Mouse (Mus musculus) spleen, adult 12 weeks (tissue): Measurements from ENCODE around the gene Pten.

Source experiments
- DNase-seq: peaks from one replicate; pipeline ENCODE4 v3.0.0; 2022; ENCODE audit warnings: low spot score

Pten gene

DNA sequence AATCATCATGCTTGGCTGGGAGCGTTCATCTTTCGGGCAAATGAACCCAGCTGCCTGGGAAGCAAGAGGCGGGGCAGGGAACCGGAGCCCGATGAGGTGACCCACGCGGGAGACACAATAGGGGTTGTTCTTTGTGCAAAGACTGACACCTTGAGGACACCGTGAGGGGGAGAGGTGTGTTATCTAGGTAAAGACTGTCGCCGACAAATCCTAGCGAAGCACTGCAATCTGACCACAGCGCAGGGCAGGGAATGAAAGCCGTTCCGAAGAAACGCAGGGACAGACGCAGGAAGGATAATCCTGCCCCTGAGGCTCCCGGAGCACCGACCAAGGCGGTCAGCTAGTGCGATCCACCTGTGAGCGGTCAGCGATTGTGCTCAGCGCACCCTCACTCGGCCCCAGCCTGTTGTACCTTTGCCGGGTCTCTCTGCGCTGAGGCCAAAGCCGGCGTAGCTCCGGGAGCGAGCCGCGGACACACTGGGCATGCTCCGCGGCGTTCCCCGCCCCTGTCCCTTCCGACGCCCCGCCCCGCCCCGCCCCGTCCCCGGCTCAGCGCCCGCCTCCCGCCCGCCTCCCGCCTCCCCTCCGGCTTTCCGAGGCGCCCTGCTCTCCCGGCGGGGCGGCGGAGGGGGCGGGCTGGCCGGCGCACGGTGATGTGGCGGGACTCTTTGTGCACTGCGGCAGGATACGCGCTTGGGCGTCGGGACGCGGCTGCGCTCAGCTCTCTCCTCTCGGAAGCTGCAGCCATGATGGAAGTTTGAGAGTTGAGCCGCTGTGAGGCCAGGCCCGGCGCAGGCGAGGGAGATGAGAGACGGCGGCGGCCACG, at the start of gene Pten:
Gene Pten, plus strand, starts transcription at position 598 of the 826 bp plus-strand sequence.
- peak; percentile 94 for DNase-seq

DNA sequence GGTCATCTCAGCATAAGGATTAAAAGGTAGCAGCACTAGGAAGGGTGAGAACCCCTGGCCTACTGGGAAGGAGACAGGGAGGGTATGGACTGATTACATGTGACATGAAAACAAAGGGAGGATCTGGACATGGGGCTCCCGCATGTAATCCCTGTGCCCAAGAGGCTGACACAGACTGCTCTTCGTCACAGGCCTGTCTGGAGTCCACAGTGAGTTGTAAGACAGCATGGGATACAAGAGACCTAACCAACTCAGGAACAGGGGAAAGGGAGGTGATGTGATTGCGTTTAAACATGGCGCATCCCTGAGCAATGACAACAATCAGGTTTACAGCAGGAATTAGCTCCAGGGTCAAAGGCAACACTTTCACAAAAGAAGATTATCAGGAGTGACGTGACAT, 48.3 kb upstream of the Pten start:
- no peak for DNase-seq

DNA sequence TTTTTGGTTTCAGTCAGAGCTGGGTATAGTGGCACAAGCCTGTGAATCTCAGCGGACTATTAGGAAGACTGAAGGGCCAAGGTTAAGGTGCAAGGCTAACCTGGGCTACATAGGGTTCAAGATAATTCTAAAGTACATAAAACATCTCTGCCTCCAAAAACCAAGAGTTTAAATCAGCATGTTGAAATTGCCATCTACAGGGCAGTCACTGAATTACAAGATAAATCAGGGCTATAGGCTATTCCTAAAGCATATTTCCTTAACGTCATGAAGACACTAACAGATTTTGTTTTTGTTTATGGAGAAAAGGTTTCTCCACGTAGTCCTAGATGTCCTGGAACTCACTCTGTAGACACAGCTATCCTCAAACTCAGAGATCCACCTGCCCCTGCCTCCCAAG, 47.0 kb upstream of the Pten start:
- DNase-seq: no peak

DNA sequence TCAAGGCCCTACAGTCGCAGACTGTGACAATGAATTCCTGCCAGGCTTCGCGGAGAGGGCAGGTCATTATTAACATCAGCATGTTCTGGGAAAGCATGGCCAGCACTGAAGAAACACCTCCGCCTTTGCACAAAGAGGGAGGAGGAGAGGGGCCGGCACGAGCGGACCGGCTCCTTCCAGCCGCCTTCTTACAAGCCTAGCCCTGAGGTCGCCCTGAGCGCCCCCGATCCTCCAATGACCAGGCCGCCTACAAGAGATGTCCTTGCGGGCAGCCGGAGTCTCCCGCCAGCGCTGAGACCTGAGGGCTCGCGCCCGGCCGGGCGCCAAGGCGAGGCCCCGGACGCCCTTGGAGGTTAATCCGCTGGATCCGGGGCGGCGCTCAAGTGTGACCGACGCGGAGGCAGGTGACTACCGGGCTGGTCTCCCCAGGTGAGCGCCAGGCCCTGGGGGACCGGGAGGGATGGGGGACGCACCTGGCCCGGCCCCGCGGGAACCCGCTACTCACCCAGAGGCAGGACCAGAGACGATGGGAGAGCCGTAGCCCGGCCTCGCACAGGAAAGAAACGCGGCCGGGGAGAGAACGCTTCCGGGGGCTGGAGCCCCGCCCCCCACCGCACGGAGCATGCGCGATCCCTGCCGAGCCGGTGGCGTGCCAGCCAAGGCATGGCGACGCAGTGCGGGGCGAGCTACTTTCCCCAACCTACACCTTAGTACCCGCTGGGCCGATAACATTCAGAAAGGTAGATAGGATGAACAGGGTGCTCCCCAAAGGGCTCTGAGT, 45.3 kb upstream of the Pten start:
- DNase-seq: peak; percentile 84

DNA sequence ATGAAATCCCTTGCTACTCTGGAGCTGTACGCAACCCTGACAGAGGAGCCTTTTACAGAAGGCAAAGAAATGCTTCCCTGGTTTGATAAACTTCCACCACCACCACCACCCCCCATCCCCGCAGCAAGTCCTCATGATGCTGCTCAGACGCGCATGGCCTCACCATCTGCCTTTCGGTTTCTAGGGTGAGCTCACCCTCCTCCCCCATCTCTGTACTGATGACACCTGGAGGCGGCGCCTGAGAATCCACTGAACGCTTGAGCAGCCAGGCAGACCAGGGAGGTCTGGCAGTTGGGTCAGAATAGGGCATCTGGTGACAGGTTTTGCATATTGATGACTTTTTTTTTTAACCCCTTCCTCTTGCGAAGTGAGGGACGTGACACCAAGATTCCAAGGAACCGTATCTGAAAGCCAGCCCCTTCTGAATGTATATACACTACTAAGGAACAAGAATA, 44.7 kb upstream of the Pten start:
- peak; percentile 78 for DNase-seq

DNA sequence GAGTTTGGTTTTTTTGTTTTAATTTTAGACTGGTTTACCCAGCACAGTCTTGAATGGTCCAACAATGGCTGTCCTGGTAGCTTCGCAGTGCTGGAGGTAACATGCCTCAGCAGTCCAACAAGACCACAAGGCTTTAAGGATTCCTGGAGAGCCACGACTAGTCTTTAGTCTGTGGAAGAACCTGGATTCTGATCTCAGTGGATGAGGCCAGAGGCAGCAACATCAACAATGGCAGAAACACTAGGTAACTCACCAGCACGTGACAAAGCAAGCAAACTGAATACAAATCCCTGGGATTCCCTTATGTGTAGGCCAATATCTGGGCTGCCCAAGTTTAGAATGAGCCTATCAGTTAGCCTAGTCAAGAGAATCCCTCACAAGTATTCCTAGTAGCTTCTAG, 43.8 kb upstream of the Pten start:
- no peak for DNase-seq

DNA sequence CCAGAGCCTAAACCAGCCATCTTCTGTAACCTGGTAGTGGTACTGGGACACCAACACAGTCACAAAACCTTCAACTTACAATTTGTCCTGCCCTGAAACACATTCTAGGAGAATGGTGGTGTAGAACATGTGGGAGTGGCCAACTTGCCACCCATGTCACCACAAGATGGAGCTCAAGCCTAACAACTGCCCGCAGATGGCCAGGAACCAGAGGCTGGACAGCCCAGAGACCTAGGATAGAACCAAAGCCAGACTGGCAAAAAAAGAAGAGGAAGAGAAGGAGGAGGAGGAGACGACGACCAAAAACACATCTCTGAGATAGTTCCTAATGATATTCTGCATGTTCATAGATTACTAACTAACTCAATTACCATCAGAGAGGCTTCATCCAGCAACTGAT, 42.1 kb upstream of the Pten start:
- peak; percentile 38 for DNase-seq

DNA sequence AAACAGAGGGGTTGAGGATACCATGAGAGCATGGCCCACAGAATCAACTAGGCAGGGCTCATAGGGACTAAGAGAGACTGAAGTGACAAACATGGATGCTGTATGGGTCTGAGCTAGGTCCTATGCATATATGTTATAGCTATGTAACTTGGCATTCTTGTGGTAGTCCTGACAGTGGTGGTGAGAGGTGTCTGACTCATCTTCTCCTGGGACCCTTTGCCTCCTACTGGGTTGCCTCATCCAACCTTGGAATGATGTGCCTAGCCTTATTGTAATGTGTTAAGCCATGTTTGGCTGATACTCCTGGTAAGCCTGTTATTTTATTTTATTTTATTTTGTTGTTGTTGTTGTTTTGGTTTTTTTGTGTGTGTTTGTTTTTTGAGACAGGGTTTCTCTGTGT, 41.6 kb upstream of the Pten start:
- DNase-seq: no peak

DNA sequence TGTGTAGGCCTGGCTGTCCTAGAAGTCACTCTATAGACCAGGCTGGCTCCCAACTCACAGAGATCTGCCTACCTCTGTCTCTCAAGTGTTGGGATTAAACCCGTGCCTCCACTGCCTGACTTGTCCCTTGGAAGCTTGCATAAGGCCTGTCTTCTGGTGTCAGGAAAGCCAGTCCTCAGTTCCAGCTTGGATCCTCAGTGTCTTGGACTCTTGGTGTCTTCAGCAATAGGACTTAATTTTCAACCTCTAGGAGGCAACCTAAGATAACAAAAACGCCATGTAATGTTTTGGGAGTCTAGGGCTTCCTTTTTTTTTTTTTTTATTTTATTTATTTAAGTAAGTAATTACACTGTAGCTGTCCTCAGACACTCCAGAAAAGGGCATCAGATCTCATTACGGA, 39.7 kb upstream of the Pten start:
- no peak for DNase-seq

DNA sequence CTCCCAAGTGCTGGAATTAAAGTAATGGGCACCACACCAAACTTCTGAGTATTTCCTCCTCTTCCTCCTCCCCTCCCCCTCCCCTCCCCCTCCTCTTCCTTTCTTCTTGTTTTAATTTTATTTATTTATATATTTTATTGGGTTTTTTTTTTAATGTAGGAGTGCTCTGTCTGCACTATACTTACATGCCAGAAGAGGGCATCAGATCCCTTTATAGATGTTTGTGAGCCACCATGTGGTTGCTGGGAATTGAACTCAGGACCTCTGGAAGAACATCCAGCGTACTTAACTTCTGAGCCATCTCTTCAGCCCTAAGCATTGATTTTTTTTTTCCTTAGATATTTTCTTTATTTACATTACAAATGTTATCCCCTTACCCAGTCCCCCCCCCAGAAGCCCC, 37.0 kb upstream of the Pten start:
- DNase-seq: no peak

DNA sequence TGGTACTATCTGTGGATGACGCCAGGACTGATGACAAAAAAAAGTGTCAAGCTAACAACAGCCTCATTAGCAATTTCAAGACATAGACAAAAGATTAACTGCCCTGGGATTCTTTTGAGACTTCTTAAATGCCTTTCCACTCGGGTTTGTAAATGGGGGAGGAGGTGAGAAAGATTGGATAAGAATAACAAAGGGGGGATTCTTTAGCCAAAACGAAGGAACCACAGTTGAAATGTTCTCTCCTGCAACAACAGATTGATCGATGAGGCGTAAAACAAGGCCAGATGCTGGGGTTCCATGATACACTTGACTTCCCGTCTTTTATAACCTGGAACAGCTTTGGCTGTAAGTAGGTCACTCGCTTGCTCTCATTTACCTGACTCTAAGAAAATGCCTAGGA, 33.5 kb upstream of the Pten start:
- no peak for DNase-seq

DNA sequence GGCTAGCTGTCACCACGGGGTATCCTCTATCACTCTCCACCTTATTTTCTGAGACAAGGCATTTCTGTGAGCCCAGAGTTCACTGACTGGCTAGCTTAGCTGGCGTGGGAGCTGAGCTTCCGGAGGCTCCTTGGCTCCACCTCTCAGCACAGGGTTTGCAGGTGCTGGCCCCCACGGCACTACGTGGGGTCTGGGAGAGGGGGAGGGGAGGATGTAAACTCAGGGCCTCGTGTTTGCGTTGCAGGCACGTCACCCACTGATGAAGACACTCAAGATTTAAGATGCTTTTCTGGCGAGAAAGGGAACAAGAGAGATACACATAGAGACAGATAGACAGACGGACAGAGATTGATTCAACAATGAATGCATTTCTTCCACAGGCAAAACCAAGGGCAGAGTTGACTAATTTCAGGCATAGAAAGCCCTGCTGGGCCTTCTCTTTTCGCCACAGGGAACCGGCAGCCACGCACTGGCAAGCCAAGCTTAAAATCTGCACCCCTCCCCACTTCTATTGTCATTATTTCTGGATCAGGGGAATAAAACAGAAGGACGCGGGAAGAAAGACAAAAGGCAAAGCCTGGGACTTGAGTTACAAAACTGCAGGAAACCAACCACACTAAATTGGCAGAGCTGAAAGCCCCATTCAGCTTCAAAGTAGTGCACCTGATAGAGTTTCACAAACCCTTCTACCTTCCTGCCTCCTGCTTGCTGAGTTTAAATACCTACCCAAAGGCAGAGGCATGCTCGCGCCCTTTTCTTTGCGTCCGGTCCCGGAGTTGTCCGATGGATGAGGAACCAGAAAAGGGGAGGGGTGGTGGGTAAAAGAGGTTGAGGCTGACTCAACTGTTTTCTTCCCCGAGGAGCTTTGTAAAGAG, 30.6 kb upstream of the Pten start:
- no peak for DNase-seq

DNA sequence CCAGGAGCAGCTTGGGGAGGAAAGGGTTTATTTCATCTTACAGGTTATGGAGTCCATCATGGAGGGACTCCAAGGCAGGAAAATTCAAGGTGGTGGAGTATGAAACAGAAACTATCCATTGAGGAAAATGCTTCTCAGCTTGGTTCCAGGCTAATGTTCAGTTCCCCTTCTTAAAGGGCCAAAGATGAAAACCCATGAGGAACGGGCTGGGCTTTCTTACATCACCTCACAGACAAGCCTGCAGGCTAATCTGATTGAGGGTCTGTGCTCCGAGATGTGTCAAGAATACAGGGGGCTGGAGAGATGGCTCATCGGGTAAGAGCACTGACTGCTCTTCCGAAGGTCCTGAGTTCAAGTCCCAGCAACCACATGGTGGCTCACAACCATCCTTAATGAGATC, 27.5 kb upstream of the Pten start:
- no peak for DNase-seq

DNA sequence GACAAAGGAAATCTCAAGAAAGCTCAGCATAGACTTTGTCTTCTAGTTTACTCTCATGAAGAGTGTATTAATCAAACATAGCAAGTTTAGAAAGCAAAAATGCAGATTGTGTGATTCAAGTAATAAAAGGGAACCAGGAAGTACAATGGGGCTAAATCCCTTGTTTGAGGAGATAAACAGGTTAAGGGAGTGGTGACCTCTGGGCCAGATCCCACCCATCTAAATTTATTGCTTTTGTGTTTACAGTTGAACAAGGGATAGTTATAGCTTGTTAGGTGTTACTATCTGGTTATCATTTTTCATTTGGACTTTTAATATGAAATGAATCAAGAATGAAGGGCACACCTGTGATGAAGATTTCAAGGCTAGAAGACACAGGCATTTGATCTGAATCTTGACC, 24.4 kb upstream of the Pten start:
- no peak for DNase-seq

DNA sequence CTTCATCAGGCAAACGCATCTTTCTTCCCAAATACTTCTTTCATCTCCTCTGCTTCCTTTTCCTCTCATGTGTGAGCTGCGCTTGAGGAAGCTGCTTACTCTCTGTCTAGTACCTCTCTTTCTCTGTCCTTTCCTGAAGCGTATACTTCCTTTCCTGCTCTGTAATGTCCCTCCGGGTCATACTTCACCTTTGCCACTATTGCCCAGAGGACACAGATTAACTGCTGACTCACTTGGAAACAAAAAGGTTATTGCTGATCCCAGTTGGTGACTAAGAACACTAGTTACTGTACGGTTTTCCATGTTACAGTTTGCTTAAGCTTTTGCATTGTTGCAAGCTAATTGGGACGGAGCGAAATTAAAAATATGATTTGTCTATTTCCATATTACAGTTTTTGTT, 19.5 kb upstream of the Pten start:
- DNase-seq: no peak

DNA sequence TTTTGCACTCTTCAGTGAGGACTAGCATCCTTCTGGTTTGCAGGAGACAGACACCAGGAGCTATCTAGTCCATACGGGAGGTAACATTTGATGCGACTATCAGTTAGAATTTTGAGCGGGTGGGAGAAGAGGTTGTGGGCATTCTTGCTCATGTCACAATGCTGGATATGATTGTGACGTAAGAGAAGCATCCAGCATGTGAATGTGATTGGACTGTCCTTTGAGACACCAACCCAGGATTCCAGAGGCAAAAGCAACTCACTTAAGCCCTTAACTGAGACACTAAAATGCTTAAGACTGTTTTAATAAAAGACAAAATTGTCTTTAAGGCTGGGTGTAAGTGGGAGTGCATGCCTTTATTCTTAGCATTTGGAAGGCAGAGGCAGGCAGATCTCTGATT, 17.6 kb upstream of the Pten start, which contains the start of gene Atad1:
Gene Atad1, minus strand, starts transcription at position 101 of the 400 bp plus-strand sequence.
- no peak for DNase-seq

DNA sequence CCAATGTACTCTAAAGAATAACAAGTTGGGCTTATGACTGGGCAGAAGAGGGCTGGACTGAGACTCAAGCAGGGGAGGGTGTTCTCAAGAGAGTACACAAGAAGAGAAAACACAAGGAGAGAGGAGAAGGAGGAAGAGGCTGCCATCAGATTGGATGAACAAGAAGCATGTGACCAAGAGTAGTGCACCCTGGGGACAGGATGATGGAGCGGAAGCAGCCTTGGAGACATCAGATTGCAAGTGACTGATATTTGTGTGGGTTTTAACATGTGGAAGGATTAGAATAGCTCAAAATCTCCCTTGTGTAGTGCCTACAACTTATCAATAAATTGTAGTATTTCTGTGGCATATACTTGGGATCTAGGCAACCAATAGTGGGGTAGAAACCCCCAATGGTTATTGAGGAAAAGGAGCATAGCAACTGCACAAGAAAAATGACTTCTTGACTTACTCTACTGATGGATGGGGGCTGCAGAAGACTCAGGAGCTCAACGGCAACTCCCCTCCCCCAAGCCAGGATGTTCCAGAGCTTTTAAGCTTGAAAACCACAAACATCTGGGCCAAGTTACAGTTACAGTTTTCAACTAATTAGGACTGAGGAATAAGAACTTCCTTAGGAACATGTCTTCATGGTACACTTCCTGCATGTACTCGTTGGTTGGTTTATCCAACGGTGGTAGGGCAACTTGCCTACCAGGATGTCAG, 16.5 kb upstream of the Pten start:
- no peak for DNase-seq

DNA sequence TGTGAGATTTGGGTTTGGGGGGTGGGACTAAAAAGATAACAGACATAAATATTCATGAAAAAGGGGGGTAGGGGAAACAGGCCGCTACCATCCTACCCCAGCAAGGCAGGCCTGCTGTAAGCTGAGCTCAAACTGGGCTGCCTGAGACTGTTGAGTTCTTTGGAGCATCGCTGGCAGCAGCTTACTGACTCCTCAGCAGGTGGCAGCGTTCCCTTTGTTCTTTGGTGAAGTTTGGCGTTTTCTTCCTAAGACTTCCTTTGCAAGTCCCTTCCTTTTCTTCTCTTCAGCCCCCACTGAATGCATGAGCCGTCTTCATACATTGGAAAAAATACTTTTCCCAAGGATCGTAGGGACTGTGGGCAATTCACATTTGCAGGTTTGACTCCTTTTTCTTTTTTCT, 7.9 kb upstream of the Pten start:
- no peak for DNase-seq

DNA sequence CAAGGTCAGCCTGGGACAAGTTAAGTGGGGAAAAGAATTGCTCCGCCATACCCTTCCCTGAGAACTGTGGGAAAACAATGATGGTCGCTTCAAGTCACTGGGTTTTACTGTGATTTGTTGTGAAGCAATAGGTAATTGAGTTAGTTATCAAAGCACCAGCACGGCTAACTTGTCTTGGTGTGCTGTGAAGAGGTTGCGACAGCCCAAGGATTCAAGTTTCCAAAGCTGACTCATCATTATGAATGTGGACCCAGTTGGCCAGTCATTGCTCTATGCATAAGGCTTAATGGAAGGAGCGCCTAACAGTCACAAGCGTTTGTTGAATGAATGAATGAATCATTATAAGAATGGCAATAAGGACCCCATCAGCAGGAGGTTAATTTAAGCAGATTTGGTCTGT, 4.9 kb upstream of the Pten start:
- no peak for DNase-seq

DNA sequence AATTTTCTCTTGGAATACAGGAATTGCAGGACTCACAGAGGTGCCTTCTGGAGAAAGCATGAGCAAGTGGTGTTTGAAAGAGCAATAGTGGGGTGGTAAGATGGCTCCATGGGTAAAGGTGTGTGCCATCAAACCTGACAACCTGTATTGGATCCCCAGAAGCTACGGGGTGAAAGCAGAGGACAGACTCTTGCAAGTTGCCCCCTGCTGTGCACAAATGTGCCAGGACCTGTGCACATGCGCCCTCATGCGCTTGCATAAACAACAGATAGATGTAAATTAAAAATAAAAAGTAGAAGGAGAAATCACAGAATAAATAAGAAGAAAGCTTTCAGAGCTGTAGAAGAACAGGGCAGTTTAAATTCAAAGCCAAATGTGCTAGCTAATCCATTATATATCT, 3.9 kb upstream of the Pten start:
- DNase-seq: no peak

DNA sequence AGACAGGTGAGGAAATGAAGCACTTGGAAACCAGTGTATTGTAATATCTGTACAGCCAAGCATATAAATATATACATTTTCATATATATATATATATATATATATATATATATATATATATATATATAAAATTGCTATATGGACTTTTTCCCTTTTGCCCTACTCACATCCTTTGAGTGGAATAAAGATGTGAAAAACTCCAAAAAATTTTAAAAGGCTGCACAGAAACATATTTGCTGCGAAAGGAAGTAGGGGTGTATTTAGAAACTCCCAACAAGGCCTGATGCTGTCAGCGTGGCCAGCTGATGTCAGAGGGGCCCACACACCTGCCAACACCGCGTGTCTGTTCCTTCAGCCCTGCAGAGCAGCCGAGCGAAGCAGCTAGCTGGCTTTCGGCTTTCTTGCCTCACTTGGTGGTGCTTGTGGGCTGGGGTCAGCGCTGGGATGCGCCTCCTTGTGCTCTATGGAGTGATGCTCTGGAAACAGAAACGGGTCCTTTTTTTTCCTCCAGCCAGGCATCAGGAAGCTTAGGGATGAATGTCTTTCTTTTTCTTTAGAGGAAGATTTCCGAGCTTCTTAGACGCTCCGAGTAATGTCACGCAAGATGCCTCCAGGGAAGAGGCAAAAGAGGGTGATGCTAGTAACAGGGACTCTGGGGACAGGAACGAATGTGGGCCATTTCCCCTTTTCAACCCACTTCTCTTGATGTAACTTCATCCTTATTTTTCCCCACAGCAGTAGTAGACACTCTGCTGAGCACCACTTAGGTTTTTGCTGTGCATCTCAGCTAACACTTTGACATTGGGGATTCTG, 2.9 kb upstream of the Pten start:
- DNase-seq: peak; percentile 14
